Mouse (Mus musculus) CD4-positive, CD25-positive, alpha-beta regulatory T cell, adult 4 months (primary cell): ENCODE data around the gene Tpp1. TPM values are rescaled to one million over a fixed set of nuclear protein-coding genes. Genes with fewer than 3 reads are reported as not detected.
"Not testable (repeated sequence)": the region's sequence is repeated elsewhere in the genome, so short reads cannot be mapped to it uniquely, and the experiment has no call there.

ENCODE experiments used
- ATAC-seq: one replicate; pipeline ENCODE4 v1.8.0; 2017
- polyA plus RNA-seq, 2 experiments: library from polyadenylated mRNA; unstranded; fragments of 100-300 nt; shearing (Covaris generic); gene quantifications; one replicate each; pipeline ENCODE4 v1.2.1; 2017

The Tpp1 gene
- polyA plus RNA-seq, 2 experiments from 2014 or later: 131 to 172 TPM

DNA sequence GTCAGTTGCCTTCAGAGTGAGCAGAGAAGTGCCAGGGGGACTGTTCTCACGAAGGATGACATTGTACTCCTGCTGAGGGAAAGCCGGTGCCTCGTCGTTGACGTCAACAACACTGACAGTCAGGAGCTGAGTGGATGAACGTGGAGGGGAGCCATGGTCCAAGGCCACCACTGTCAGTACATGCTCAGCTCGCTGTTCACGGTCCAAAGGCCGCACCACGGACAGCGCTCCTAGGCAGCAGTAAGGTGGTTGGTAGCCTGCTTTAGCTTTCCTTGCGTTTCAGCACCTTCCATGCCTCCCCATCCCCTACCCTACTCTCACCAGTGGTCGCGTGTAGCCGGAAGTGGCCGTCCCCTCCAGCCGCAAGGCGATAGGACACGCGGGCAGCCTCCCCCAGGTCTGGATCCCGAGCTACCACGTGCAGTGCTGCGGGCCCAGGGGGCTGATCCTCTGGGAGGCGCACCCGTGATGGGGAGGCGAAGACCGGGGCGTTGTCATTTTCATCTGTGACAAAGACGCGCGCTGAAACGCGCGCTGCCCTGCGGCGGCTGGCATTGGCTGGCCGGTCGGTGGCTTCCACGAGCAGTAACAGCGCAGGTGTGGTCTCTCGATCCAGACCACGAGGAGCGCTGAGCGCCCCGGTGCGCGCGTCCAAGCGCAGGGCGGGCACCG, 9.9 kb upstream of the Tpp1 start:
- no peak for ATAC-seq

DNA sequence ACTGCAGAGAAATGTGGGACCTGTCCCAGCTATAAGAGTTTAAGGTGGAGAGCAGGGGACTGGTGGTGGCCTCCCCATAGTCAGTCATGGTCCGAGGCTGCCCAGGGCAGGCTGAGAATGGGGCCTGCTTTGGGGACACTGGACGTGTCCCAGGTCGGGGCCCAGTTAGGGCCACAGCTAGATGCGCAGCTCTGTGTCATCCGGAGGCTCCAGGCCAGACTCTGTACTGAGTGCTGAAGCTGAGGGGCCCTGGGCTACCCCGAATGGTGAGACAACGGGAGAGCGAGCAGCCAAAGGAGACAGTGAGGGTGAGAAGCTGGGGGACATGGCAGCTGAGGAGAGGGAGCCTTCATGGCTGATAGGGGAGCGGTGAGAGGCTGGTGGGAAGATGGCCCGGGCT, 1.2 kb upstream of the Tpp1 start:
- ATAC-seq: no peak

DNA sequence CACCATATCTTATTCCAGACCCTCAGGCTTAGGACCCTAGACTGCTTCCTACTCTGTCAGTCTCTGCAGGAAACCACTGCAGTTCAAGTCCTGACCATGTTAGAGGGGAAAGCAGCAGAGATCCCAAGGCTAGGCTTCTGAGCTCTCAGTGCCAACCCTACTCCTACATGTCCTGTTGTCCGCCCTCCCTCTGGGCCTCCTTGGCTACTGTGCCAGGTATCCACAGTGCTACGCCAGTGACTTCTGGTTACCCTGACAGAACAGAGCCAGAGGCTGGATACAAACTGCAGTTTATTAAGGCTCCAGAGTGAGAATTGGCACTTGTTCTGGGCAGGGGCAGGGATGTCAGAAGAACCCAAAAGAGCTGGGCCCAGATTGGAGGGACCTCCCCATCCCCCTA, 681 bp upstream of the Tpp1 start:
- ATAC-seq: no peak

DNA sequence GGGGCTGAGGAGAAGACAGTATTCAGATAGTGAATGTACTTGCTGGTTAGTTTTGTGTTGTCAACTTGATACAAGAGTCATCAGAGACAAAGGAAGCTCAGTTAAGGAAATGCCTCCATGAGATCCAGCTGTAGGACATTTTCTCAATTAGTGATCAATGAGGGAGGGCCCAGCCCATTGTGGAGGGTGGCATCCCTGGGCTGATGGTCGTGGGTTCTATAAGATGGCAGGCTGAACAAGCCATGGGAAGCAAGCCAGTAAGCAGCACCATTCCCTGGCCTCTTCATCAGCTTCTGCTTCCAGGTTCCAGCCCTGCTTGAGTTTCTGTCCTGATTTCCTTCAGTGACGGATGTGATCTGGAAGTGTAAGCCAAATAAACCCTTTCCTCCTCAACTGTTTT, 4.3 kb downstream of the Tpp1 start:
- ATAC-seq: no peak

DNA sequence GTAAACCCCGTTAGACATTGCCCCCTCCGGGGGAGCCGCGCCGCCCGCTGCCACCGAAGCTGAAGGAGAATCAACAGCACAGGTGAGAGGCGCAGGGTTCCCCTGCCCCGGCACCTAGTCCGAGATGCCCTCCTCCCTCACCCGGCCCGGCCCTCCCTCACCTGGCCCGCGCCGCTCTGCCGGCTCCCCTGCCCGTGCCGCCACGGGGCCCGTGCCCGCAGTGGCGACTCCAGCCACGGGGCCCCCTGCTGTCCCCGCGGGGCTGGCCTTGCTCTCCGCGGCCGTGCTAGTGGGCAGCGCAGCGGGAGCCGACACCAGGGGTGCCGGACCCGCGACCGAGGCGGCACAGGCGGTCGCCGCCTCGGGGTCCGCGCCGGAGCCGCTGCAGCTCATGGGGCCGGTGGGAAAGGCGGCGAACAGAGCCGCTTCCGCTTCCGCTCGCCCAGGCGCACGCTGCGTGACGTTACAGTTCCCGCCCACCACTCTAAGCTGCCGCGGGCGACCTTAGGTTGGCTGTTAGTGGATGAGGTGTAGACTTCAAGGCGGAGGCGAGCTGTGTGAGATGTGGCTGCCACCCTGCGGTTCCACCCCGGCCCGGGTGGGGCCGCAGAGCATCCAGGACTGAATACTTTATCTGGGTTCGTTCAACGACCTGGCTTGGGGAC, 8.0 kb downstream of the Tpp1 start, which contains the start of gene Taf10:
Gene Taf10, minus strand, starts transcription at position 436 of the 665 bp plus-strand sequence.
- ATAC-seq: peak; percentile 100

DNA sequence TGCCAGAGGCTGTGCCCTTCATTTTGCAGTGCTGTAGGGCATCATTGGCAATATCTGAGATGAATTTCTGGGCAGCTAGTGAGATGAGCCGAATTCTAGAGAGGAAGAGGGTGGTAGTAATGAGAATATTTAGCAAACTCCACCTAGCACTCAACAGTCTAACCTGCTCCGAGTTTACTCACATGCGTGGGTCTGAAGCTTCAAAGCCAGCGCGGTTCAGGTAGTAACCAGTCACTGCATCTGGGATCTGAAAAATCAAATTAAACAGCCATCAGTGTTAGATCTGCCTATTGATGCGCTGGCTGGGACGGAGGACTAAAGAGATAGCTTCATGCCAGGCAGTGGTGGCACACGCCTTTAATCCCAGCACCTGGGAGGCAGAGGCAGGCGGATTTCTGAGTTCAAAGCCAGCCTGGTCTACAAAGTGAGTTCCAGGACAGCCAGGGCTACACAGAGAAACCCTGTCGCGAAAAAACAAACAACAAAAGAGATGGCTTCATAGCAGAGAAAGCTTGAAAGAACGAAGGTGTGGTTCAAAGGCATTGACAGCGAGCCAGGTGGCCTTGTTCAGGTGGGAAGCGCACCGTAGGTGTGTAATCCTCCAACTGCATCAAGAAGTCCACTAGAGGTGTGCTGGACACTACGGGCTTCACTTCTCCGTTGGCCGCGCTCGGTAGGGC, 8.6 kb downstream of the Tpp1 start:
- ATAC-seq: not testable (repeated sequence)

DNA sequence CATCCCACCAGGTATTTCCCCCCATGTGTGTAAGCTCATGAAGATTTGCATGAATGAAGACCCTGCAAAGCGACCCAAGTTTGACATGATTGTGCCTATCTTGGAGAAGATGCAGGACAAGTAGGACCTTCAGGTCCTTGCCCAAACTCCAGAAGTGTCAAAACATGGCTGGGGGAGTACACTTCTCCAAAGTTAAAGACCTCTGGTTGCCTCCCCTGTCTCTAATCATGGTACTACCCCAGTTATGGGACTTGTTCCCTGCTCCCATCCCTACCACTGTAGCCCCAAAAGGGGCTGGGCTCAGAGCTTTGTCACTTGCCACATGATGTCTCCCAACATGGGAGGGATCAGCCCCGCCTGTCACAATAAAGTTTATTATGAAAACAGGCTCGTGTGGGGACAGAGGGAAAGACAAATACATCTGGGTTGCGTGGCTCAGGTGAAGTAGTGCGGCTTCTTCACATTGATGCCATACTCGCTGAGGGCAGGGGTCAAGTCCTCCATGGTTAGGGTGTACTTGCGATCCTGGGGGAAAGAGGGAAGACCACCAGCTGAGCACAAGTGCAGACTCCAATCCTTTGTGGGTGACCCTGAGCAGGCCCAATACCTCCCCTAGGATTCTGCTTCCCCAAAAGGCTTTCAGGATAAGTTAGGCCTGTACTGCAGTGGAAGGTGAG, 9.4 kb downstream of the Tpp1 start:
- ATAC-seq: not testable (repeated sequence)

DNA sequence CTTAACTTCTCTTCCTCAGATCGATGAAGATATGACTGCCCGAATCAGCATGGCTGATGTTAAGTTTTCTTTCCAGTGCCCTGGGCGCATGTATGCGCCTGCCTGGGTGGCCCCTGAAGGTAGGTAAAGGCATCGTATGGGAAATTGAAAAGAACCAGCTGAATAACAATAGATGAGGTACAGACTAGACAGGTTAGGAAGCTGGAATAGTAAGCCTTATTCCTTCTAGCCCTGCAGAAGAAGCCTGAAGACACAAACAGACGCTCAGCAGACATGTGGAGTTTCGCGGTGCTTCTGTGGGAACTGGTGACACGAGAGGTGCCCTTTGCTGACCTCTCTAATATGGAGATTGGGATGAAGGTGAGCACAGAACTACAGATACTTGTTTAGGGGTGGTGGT, 10.1 kb downstream of the Tpp1 start:
- ATAC-seq: no peak

DNA sequence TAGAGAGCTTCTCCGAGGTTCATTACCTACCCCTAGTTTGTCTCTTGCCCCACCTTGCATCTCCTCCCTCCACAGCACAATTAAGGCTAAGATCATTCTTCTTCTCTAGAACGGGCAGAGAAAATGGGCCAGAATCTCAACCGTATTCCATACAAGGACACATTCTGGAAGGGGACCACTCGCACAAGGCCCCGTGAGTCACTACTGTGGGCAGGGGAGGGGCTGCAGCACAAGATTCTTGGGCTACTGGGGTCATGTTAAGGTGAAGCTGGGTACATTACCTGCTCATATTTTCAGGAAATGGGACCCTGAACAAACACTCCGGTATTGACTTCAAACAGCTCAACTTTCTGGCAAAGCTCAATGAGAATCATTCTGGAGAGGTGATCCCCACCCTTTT, 11.2 kb downstream of the Tpp1 start:
- no peak for ATAC-seq

DNA sequence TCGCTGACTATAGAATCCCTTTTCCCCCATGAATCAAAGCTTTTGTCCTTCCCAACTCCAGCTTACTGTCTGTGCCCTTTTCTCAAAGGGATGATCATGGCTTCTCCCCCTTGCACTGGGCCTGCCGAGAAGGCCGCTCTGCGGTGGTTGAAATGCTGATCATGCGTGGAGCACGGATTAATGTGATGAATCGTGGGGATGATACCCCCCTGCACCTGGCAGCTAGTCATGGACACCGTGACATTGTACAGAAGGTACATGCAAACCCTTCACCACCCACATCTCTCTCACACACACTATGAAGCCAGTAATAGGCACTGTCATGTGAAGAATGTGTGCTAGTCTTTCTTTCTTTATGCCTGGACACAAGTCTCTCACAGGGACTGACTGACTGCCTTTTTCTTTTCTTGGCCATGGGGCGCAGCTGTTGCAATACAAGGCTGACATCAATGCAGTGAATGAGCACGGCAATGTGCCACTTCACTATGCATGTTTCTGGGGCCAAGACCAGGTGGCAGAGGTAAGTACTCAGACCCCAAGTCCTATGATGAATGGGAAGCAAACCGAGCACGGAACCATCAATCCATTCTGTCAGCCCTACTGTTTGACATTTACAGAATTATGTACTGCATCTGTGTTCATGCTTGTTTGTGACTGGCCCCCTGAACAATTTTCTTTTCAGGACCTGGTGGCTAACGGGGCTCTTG, 11.8 kb downstream of the Tpp1 start:
- no peak for ATAC-seq

DNA sequence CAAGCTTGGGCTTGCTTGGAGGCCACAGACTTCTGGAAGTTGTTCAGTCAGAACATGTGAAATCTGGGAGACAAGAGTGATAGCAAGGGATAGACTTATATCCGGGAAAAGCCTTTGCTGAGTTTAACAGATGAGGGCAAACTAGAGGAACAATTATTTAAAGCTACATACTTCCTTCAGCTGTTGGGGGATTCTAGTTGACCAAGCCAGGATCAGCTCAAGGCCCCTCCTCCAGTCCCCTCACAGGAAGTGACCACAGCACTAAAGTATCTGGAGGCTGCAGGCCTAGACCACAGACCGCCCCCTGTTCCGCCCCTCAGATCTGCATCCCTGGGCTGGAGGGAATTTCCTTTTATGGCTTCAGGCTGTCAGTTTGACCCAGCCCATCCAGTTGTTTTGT, 13.1 kb downstream of the Tpp1 start:
- no peak for ATAC-seq

DNA sequence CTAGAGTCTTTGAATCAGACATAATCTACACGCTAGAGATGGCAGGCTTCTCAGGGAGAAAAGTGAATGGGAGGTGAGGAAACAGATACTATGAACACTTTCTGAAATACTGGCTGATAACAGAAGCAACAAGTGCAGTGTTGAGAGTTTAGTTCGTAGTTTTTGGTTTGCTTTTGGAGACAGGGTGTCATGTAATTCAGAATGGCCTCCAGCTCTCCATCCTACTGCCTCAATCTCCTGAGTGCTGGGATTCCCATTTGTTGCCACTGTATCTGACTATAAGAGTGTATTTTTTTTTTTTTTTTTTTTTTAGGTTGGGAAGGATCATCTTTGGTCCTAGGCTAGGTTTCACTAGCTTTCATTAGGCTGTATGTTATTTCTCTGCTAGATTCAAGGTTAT, 13.7 kb downstream of the Tpp1 start:
- no peak for ATAC-seq

DNA sequence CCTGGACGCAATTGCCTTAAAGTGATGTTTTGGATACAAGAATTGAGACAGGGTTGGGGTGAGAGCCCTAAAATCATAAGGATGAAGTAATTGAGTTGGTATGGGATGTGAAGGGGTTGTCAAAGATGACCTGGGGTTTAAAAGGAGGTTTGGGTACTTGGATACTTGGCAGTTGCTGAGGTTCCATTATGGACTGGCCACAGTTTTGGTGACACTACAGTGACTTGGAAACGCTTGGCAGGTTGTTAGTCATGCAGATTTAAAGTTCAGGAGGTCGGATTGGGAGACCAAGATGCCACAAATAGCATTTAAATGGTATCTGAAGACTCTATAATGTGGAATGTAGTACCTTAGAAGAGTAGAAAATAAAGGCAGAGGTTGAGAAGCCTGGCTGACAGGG, 14.4 kb downstream of the Tpp1 start:
- no peak for ATAC-seq

DNA sequence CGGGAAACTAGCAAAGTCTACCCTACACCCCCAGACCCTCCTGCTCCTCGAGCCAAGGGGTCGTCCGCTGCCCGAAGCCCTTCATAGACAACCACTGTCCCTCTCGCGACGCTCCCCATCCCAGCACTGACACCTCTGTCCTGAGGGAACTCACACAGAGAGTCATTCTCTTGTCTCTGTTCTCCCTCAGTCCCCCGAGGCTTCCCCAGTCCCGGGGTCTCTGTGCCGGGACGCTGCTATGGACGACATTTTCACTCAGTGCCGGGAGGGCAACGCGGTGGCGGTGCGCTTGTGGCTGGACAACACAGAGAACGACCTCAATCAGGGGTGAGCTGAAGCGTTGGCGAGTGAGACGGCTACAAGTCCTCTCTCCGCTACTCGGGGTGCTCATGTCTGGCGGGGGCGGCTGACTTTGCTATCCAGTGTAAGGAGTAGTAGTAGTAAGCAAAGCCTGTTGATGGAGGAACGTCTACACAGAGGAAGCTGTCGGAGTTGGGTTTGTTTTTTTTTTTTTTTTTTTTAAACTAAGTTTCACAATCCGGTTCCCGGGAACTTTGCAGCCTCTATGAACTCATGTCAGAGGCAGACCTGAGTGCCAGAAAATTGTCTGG, 15.0 kb downstream of the Tpp1 start, which contains the start of gene Rrp8:
Gene Rrp8, minus strand, starts transcription at position 475 of the 611 bp plus-strand sequence.
- peak; percentile 37 for ATAC-seq

DNA sequence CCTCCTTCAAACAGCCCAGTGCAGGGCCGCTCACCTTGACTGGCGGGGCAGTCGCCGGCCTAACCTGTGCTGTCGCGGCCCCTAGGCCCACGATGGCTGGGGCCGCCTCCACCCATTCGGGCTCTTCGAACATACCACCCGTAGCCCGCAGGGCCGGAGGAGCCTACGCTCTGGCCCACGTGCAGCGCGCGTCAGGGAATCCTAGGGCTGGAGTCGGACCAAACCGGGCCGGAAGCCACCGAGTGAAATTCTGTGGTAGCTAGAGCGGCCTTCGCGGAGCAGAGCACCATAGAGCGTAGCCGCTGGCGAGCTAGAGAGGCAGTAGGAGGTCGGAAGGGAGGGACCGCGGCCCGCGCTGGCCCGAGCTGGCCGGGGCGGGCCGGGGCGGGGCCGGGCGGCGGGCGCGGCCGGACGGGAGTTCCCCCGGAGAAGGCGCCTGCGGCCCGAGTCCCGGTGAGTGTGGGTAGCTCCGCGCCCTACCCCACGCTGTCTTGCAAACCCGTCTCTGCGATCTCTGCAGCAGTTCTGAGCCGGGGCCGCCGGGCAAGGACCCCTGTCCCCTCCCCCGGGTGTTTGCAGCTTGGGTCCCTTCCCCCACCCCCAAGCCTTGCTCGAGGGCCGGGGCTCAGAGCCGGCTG, 15.7 kb downstream of the Tpp1 start, which contains the start of gene Ilk:
Gene Ilk, plus strand, starts transcription at position 329 of the 638 bp plus-strand sequence.
- ATAC-seq: peak; percentile 86

DNA sequence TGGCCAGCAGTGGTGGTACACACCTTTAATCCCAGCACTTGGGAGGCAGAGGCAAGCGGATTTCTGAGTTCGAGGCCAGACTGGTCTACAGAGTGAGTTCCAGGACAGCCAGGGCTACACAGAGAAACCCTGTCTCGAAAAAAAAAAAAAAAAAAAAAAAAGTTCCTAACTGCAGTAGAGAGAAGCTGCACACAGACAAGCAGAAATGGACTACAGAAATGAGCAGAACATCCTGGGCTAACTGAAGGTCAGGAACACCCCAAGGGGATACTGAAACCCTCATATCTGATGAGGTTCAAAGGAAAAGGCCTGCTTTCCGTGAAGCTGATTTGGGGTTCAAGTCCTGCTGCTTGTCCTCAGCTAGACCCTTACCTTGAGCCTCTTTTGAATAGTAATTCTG, 16.6 kb downstream of the Tpp1 start:
- ATAC-seq: not testable (repeated sequence)

DNA sequence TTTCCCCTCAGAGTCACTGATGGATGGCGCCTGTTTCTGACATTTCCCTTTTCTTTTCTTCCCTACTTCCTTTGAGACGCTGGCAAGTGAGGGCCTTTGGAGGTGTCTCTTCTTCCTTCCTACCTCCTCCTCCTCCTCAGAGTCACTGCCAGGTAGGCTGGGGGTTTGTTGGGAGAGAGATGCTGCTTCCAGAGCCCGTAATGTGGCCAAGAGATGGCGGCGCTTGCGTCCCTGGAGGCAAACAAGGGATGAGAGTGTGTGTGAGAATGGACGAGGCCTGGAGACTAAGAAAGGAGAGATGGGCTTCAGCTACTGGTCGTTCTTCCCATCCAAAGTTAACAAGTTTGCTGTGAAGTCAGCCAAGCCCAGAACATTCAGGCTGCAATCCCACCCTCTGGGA, 17.2 kb downstream of the Tpp1 start:
- no peak for ATAC-seq

DNA sequence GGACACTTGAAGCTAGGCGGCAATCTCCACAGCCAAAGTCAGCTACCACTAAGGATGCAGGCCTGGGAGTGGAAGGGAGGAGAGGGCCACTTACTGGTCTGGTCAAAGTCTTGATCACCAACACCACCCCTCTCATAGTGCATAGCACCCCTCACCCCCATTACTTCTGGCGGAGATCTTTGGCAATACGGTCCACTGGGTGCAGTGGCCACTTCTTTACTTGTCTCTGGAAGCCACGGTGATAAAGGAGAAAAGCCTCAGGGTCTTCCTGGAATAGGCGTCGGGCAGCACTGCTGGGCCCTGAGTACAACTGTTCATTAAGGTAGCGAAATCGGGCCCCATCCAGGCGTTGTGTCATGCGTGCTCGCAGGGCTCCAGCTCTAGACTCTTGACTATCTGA, 18.2 kb downstream of the Tpp1 start:
- no peak for ATAC-seq

DNA sequence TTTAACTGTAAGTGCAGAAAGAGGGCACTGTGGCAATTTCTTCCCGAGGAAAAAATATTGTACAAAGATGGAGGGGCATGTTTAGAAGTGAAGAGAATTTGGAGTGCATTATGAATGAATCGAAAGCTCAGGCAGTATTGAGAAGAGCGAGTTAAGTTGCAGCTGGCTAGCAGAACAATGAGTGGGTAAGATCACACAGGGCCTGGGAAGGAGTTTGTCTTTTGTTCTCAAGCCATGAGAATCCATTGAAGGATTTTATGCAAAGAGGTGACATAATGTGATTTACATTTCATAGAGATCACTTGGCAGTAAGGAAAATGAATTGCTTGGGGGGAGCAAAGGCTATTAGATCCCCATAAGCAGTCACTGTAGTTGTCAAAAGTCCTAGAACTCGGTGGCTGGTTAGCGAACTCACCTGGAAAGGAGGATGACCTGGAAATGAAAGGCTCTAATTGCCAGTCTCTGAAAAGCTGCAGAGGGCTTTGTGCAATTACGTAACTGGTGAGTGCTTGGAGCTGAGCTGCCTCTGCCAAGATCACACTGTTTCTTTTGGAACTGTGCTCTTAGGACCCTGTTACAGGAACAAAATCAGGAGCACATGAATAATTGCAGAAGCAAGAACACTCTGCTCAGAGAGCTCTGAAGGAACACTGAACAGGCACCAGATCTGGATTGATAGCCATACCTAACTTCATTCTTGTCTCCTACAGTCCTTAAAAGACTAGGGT, 23.2 kb downstream of the Tpp1 start:
- no peak for ATAC-seq

DNA sequence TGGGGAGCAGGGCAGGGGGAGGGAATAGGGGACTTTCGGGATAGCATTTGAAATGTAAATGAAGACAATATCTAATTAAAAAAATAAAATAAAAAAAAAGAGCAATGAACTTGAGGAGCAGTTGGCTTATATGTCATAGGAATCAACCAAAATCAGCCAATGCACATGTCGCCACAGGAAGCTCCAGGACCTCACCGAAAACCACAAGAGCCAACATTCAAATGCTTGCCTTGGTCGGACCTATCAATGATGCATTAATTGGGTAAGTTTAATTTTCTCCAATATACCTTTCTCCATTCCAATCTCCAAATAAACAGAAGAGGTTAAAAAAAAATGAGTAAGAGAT, 25.1 kb downstream of the Tpp1 start:
- ATAC-seq: no peak
